Mouse (Mus musculus): ENCODE data around the gene Mpeg1.

GRCm38 (mm10) chr19:12497909-12498308 lies 37.3 kb downstream of the Mpeg1 start:
- TF ChIP-seq CTCF (IDR thresholded peaks at IDR 0.05; ENCODE audit: insufficient read depth, low read depth, low read length), result no peak
- no peak for TF ChIP-seq POLR2A (IDR thresholded peaks at IDR 0.05; ENCODE audit: insufficient read depth, low read depth, low read length)

Data from olfactory bulb, adult 2 months (tissue).